Mouse (Mus musculus): ENCODE data around the gene BC147527. TPM values are rescaled to one million over a fixed set of nuclear protein-coding genes. Genes with fewer than 3 reads are reported as not detected.

BC147527 gene
- polyA plus RNA-seq (2012): 0.15 and 0.17 TPM in 2 replicates

GRCm38 (mm10) chr13:120299991-120300442 is at the start of gene BC147527:
TSS of gene BC147527 (plus strand) at chr13:120300392.

GRCm38 (mm10) chr13:120262870-120263269 is 37.3 kb upstream of the BC147527 start, which contains the start of gene AF067061:
TSS of gene AF067061 (plus strand) at chr13:120263114.

GRCm38 (mm10) chr13:120316578-120316977 is 16.4 kb downstream of the BC147527 start, which contains the start of gene Tcstv3:
TSS of gene Tcstv3 (plus strand) at chr13:120316878.

Other genes starting within 250 kb of the BC147527 start
- 1.1 and 2.4 TPM in 2 replicates for gene Gm21188, start 248.2 kb upstream of the BC147527 start, polyA plus RNA-seq (2012)
- not detected in 2 replicates for gene Gm20767, start 160.1 kb upstream of the BC147527 start, polyA plus RNA-seq (2012)
- gene Gm21818, start 128.0 kb upstream of the BC147527 start, polyA plus RNA-seq (2012): not detected in 2 replicates
- not detected in 2 replicates for gene Gm21762, start 84.4 kb upstream of the BC147527 start, polyA plus RNA-seq (2012)
- gene Gm21731, start 61.3 kb upstream of the BC147527 start, polyA plus RNA-seq (2012): not detected in 2 replicates
- gene AF067061, start 37.3 kb upstream of the BC147527 start, polyA plus RNA-seq (2012): not detected in 2 replicates
- gene Tcstv3, start 16.5 kb downstream of the BC147527 start, polyA plus RNA-seq (2012): not detected in 2 replicates

All from megakaryocyte-erythroid progenitor cell, adult 5 weeks (primary cell).